13 mouse cellular contexts compared by ENCODE assay signal in genomic region chr2:178337878-178338277, GRCm38 (mm10).
DNase-seq lines count a peak whose midpoint lies in the region; ATAC-seq and TF ChIP-seq lines count a peak whose summit lies in the region.
"Had no signal": no experiment of that assay in that cellular context is flagged by ENCODE, and none has a peak within 500 bp of the region (broad histone marks: within the 10 kb centered on the region; RNA-seq: fewer than 3 reads in every experiment).

No protein-coding gene starts in this region.

- DNase-seq in heart, adult 2 months = no peak
- DNase-seq in lung, embryonic 14.5 days = peak; percentile 44
- no peak for DNase-seq in lung, postnatal 10 days
- peak; percentile 54 for DNase-seq in NIH3T3 (ENCODE audit: low read depth)
- DNase-seq in stomach, postnatal 0 days (ENCODE audit: low spot score) = no peak
- DNase-seq in thymus, postnatal 14 days = no peak
- DNase-seq: adrenal gland, postnatal 14 days; cerebellum, adult 18-20 months; thymus, adult 18-20 months had no signal

- ATAC-seq in heart, embryonic 12.5 days (ENCODE audit: insufficient number of reproducible peaks, low FRiP score) = no peak
- ATAC-seq in lung, embryonic 14.5 days (ENCODE audit: insufficient read depth) = no peak
- no peak for ATAC-seq in stomach, postnatal 0 days (ENCODE audit: low FRiP score, low TSS enrichment)

- H3K4me3 ChIP-seq in heart, adult 2 months = no peak overlapping the region
- no peak overlapping the region for H3K4me3 ChIP-seq in heart, embryonic 12.5 days
- H3K4me3 ChIP-seq in lung, embryonic 14.5 days (ENCODE audit: low read depth, low read length) = no peak overlapping the region
- no peak overlapping the region for H3K4me3 ChIP-seq in stomach, postnatal 0 days (ENCODE audit: low read depth, low read length)
- H3K4me3 ChIP-seq: heart, embryonic 15.5 days; limb, embryonic 10.5 days had no signal

- H3K9ac ChIP-seq in heart, adult 2 months (ENCODE audit: low read depth, low read length) = no peak overlapping the region
- H3K9ac ChIP-seq in heart, embryonic 12.5 days = no peak overlapping the region
- no peak overlapping the region for H3K9ac ChIP-seq in lung, embryonic 14.5 days
- no peak overlapping the region for H3K9ac ChIP-seq in stomach, postnatal 0 days (ENCODE audit: low read length)
- H3K9ac ChIP-seq: heart, embryonic 15.5 days had no signal

- intact Hi-C loops in heart, adult 2 months (cut with DNase I) = loop anchor here (1.0 to 2.0 kb wide), 2 partner anchors 49 to 239 kb away; no protein-coding TSS in a partner anchor

- H3K36me3 ChIP-seq in heart, adult 2 months (ENCODE audit: control insufficient read depth, insufficient read depth, low read length) = no peaks in the 10 kb centered on the region
- H3K36me3 ChIP-seq in heart, embryonic 12.5 days = no peaks in the 10 kb centered on the region
- no peaks in the 10 kb centered on the region for H3K36me3 ChIP-seq in lung, embryonic 14.5 days (ENCODE audit: insufficient read depth)
- no peaks in the 10 kb centered on the region for H3K36me3 ChIP-seq in stomach, postnatal 0 days (ENCODE audit: control insufficient read depth, insufficient read depth, low read length)
- H3K36me3 ChIP-seq: G1E; heart, embryonic 15.5 days; limb, embryonic 10.5 days had no signal

- WGBS in heart, adult 2 months = 36% methylated on average over 1 of the region's 1 CpGs
- WGBS in heart, embryonic 12.5 days = 35% methylated on average over 1 of the region's 1 CpGs
- WGBS in lung, embryonic 14.5 days = 31% methylated on average over 1 of the region's 1 CpGs
- WGBS in stomach, postnatal 0 days = 40% methylated on average over 1 of the region's 1 CpGs

- TF ChIP-seq POLR2A in heart, adult 2 months (IDR thresholded peaks at IDR 0.05; ENCODE audit: insufficient read depth, low read depth, low read length) = no peak

- H3K9me3 ChIP-seq in heart, embryonic 12.5 days (replicated peaks) = no peaks in the 10 kb centered on the region
- no peaks in the 10 kb centered on the region for H3K9me3 ChIP-seq in lung, embryonic 14.5 days (ENCODE audit: low read depth, low read length)
- no peaks in the 10 kb centered on the region for H3K9me3 ChIP-seq in stomach, postnatal 0 days (ENCODE audit: control insufficient read depth, low read length)
- H3K9me3 ChIP-seq: heart, embryonic 15.5 days; limb, embryonic 10.5 days had no signal

- no peaks in the 10 kb centered on the region for H3K79me2 ChIP-seq in heart, adult 2 months (replicated peaks; ENCODE audit: control insufficient read depth, insufficient read depth, low read length)

- no peak overlapping the region for H3K27ac ChIP-seq in heart, adult 2 months
- no peak overlapping the region for H3K27ac ChIP-seq in heart, embryonic 12.5 days (ENCODE audit: poor library complexity, severe bottlenecking)
- H3K27ac ChIP-seq in lung, embryonic 14.5 days (ENCODE audit: low read depth) = no peak overlapping the region
- H3K27ac ChIP-seq in stomach, postnatal 0 days (replicated peaks) = no peak overlapping the region
- H3K27ac ChIP-seq: heart, embryonic 15.5 days; limb, embryonic 10.5 days had no signal

- H3K4me1 ChIP-seq in heart, adult 2 months (ENCODE audit: control insufficient read depth, insufficient read depth, low read length) = no peaks in the 10 kb centered on the region
- no peaks in the 10 kb centered on the region for H3K4me1 ChIP-seq in heart, embryonic 12.5 days (replicated peaks)
- H3K4me1 ChIP-seq in lung, embryonic 14.5 days (ENCODE audit: insufficient read depth) = no peaks in the 10 kb centered on the region
- no peaks in the 10 kb centered on the region for H3K4me1 ChIP-seq in stomach, postnatal 0 days (replicated peaks; ENCODE audit: control insufficient read depth, insufficient read depth)
- H3K4me1 ChIP-seq: heart, embryonic 15.5 days; limb, embryonic 10.5 days had no signal

- TF ChIP-seq EP300 in heart, adult 2 months (IDR thresholded peaks at IDR 0.05; ENCODE audit: insufficient read depth, low read depth, low read length) = no peak
- TF ChIP-seq EP300 in stomach, postnatal 0 days (optimal IDR thresholded peaks at IDR 0.05) = no peak

- no peaks in the 10 kb centered on the region for H3K27me3 ChIP-seq in heart, adult 2 months (ENCODE audit: control insufficient read depth, insufficient read depth, low read length)
- H3K27me3 ChIP-seq in heart, embryonic 12.5 days (replicated peaks) = no peaks in the 10 kb centered on the region
- H3K27me3 ChIP-seq in lung, embryonic 14.5 days (ENCODE audit: insufficient read depth, low read length) = no peaks in the 10 kb centered on the region
- H3K27me3 ChIP-seq in stomach, postnatal 0 days (ENCODE audit: control insufficient read depth, insufficient read depth, low read length) = no peaks in the 10 kb centered on the region
- H3K27me3 ChIP-seq: heart, embryonic 15.5 days had no signal

- no peak overlapping the region for H3K4me2 ChIP-seq in heart, embryonic 12.5 days
- H3K4me2 ChIP-seq in lung, embryonic 14.5 days = no peak overlapping the region
- no peak overlapping the region for H3K4me2 ChIP-seq in stomach, postnatal 0 days (replicated peaks; ENCODE audit: low read depth)
- H3K4me2 ChIP-seq: heart, embryonic 15.5 days had no signal

- TF ChIP-seq CTCF in heart, adult 2 months (IDR thresholded peaks at IDR 0.05) = peak; percentile 76
- TF ChIP-seq CTCF in lung, embryonic 14.5 days (IDR thresholded peaks at IDR 0.05; ENCODE audit: low read depth) = peak; percentile 54
- peak; percentile 69 for TF ChIP-seq CTCF in stomach, postnatal 0 days (IDR thresholded peaks at IDR 0.05; ENCODE audit: low read depth)

Comparison
In these comparisons a context has a peak if more than half of its experiments do, and no peak if none do; other contexts are left out.
1. DNase-seq: peak in lung, embryonic 14.5 days (single experiment) and NIH3T3 (single experiment); none in heart, adult 2 months (0 of 2), lung, postnatal 10 days (single experiment), stomach, postnatal 0 days (single experiment) and thymus, postnatal 14 days (single experiment).
2. Peak in every context shown above with its lines, with median percentiles within 50 percentile points of each other: CTCF ChIP-seq.